Mouse (Mus musculus) adrenal gland, adult 2 months (tissue): Measurements from ENCODE around the gene Ralgps1. TPM values are rescaled to one million over a fixed set of nuclear protein-coding genes. Genes with fewer than 3 reads are reported as not detected.
"Not testable (repeated sequence)": the region's sequence is repeated elsewhere in the genome, so short reads cannot be mapped to it uniquely, and the experiment has no call there.

Source experiments
- DNase-seq: peaks from one replicate; pipeline ENCODE4 v3.0.0; 2021
- polyA plus RNA-seq: library from polyadenylated mRNA; depleted of rRNA; stranded (reverse); fragments of >200 nt; gene quantifications from 2 replicates; pipeline ENCODE4 v1.2.3, GENCODE M21; 2012
- total RNA-seq, 2 experiments: library from RNA; stranded (reverse); gene quantifications; 2 replicates each; pipeline ENCODE4 v1.2.3; 2021

Ralgps1 gene
- total and polyA plus RNA-seq, 3 experiments, result 2.8 to 5.1 (median 4.2) TPM

DNA sequence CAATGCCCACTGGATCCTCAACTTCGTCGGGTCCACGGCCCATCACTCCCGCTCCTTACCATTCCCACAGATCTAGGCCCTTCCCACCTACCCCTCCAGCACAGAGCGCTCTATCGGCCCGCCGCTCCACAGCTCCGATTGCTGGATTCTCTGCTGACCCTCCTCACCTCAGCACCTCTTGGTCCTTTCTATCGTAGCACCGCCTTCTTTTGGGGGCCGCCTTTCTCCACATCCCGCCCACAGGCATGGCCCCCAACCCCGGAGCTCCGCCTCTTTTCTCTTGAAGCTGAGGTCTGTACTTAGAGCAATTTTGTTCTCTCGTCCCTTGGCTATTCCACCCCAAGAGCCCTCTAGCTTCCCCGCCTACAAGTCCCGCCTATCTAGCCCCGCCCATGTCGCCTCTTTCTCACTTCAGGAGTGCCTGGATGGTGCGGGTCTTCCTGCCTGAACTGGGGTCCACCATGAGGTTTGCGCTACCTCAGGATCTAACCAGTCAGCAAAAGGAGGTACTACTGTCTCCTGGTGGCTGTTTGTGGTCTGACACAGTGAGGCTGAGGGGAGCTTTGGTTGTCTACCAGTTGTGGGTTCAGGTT is 239.7 kb downstream of the Ralgps1 start, which contains the start of gene Garnl3:
Gene Garnl3 (minus strand): TSS at position 155 of the 593 bp plus-strand sequence.
- DNase-seq, result peak; percentile 71

DNA sequence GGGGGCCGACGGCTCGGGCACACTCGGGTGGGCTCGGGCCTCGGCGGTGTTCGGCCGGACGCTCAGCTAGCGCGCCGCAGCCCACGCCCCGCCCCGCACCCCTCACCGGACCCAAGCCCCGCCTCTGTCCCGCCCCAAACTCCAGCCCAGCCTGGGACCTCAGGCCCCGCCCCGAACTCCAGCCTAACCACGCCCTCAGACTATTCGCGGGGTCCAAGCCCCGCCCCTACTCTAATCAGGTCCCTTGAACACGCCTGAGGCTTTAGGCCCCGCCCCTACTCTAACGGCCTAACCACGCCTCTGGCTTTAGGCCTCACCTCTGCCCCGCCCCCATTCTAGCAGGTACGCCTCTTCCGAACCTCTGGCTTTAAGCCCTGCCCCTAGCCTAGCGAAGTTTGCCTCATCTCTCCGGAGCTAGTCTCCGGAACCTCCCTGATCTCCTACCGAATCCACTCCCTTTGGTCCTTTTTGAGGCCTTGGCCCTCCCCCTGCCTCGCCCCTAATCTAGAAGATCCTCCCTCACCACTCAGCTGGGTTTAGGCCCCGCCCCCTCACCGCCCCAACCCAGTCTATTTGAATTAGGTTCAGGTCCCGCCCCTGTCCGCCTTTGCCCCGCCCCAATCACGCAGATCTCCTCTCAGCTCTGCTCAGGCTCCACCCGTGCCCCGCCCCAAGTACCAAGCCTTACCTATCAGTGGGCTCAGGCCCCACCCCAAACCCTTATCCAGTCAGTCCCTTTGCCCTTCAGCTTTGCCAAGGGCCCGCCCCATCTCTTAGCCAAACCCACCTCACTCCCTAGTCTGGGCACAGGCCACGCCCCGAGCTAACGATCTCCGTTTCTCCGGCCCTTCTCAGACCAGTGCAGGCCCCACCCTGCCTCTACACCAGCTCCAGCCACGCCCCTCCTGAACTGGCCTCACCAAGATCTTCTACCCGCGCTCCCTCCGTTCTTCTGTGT is 240.5 kb downstream of the Ralgps1 start:
- DNase-seq, result peak; percentile 99

DNA sequence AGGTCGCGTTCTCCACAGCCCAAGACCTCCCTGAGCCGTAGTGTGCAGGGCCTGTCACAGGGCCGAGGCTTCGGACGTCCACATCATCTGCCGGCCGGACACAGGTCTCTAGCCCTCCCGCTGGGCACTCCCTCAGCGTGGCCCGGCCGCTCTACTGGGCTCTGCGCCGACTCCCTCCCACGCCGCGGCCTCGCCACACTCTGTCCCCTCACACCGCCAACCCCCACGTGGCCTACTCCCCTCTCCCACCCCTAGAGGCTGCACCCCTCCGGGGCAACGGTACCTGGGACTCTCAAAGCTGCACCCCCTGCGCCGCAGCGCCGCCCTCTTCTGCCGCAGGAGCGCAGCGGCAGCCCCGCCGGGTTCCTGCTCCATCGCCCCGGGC is 241.2 kb downstream of the Ralgps1 start:
- no peak for DNase-seq

DNA sequence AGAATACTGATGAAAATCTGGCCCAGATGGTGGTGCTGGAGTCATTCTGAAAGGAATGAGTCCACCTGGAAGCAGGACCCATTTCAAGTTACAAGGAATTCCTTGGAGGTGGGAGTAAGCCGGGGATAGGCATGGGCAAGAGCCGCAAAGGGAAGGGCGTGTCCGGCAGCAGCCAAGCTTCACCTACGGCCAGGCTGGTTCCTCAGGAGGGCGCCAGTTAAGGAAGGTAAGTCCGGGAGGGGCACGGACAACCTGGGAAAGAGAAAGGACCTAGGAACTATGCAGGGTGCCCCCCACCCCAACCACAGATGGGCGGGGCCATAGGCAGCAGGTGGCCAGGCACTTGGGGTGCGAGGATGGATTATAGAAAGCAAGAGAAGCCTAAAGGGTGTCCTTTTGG is 241.6 kb downstream of the Ralgps1 start:
- no peak for DNase-seq

DNA sequence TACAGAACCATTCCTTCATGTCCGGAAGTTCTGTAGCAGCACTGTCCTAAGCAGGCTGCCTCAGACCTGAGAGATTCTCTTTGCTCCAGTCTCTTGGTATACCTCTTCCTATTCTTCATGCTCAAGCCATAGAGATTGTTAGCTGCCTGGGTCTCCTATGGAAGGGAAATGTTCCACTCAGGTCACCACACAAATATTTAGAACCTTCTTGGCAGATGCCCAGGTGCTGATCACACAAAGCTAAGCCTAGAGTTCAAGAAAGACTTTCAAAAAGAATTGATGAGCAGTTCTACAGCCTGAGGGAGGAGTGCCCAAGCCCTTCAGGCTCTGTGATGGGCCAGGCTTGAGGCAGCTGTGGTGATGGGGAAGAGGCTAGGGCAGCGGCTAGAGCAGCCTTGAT is 242.3 kb downstream of the Ralgps1 start:
- DNase-seq, result no peak

DNA sequence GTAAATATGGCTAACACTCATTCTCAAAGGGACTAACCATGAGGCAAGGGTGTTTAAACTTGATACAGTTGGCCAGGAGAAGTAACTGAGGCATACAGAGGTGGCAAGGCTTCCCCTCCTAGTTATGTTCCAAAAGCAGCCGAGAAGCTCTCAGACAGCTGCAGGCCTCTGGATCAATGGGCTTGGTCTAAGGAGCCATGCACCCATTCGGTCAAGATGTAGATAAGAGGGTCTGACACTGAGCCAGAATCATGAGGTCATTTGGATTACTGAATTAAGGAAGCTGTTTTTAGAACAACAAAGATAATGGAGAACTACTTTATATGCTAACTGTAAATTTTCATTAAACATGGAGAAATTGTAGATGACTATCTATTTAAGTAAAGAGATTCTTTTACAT is 244.0 kb downstream of the Ralgps1 start:
- no peak for DNase-seq

DNA sequence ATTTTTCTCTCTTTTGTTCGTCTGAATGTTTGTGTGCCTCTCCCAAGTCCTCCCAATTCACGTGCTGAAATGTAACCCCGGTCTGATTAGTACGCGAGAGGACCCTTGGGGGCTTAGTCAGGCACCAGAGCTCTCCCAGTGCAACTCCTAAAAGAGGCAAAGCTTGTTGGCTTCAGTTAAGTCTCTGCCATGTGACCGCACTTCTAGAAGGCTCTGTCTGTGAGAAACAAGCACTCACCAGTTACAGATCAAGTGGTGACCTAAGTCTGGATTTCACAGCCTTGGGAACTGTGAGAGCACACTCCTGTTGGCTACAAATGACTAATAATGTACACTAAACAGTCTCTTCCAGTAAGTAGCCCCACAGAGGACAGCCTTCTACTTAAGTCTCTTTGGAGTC is 248.4 kb downstream of the Ralgps1 start:
- no peak for DNase-seq

DNA sequence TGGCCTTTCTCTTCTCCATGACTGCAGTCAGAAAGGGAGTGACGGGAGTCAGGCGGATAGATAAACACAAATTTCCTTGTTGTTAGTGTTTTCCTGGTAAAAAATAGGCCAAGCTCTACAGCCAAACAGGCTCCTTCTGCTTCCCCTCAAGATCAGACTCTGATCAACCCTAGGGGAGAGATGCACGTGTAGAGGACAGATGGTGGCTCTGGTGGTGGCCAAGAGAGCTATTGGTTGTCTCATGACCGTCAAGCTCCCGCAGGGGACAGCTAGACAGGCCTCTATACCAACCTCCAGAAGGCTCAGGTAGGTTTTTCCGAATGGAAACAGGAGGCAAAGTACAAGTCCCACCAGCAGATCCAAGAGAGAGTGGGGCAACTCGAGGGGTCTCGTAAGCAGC is 270.8 kb downstream of the Ralgps1 start:
- DNase-seq, result no peak

DNA sequence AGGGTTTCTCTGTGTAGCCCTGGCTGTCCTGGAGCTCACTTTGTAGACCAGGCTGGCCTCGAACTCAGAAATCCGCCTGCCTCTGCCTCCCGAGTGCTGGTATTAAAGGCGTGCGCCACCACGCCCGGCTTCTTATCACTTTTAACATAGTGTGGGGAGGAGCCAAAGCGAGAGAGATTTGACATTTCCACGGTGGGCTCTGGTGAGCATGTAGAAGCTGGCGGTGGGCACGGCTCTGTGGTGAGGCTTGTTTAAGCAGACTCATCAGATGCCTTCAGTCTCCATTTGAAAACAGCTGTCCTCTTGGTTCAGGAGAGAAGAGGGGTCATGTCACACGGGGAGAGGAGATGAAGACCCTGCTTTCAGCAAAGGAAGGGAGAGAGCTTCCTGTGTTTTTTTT is 274.0 kb downstream of the Ralgps1 start:
- not testable (repeated sequence) for DNase-seq

DNA sequence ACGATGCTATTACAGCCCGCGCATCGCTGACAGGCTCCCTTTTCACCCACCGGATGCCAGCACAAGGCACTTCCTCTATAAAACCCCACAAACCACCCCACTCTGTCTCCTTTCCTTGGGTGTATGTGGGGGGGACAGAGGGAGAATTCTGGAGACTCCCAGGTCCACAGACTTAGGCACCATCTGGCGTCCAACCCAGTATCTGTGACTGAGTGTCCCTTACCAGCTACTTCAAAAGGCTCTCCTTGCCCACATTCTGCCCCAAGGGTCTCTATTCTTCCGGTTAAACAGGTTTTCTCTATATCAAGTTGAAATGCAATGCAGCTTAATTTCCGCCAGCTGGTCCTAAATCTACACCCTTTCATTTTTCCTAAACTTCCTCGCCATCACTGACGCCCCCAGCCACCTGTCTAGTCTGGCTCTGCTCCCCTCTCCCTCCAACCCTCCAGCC is 276.0 kb downstream of the Ralgps1 start:
- no peak for DNase-seq

DNA sequence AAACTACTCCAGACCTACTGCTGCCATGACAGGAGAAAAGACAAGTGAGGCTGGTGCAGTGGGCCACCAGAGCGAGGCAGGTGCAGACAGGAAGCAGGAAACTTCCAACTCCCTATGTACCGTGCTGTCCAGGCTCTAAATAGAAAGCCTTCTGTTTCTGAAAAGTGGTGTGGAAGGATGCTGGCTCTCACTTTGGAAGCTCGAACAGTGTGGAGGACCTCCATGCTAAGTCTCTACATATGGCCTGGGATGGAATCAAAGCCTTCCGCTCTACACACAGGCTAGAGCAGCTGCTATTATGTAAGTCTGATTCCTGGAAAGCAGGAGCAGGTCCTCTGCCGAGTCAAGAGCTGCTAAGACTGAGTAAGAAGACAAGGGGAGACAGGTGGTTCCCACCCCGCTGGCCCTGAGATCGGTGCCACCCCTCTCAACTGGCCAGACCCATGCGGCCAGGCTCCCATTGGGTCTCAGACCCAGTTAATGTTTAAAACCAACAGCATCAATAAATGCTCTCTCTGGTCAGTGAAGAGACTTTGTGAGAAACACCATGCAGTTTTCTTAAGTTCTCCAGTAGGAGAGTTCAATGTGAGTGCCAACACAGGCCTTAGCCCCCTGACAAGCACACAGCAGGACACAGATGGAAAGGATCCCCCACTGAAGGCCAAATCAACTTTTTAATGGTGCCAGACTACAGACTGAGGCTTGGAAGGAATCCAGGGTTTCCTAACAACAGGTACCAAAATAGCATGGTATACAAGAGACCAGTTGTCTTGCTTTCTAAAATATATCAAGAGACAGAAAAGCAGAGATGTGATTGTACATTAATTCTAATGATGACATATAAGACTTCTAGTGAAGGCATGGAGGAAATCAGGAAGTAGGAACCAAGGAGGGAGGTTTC is 280.4 kb downstream of the Ralgps1 start:
- DNase-seq, result no peak

DNA sequence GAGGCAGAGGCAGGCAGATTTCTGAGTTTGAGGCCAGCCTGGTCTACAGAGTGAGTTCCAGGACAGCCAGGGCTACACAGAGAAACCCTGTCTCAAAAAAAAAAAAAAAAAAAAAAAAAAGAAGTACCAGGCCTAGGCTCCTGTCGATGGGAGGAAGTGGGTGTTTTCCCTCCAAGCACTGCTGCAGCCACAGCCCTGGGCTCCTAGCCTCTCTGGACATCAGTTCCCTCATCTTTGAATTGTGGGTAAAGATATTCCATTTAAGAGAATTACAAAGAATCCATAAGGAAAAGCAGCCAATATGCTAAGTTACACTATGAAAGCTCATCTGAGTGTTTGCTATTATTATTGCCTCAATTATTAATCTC is 281.3 kb downstream of the Ralgps1 start:
- DNase-seq, result not testable (repeated sequence)

DNA sequence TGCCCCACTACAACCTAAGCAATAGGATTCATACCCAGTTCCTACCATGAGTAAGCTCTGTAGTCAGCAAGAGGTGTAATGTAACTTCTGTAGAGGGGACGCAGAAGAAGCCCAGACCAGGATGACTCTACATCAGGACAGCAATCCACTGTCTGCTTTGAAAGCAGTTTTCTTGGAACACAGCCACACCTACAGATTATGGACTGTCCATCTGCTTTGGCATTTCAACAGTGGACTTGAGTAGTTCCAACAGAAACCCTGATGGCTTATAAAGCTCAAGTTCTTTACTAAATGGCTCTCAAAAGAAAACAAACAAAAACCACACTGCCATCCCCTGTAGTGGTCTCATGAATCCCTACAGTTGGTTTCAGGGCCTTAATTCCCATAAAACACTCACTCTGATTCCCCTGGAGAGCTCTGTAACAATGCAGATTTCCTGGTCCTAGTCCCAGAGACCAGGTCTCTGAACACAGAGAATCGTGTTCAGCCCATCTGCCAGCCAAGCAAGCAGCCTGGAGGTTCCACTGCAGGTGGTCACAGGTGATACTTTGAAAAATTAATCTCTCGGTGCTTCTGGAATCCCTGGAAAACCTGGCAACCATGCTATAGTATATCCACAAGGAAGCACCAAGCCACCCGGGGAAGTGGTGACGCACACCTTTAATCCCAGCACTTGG is 281.8 kb downstream of the Ralgps1 start:
- DNase-seq, result no peak

DNA sequence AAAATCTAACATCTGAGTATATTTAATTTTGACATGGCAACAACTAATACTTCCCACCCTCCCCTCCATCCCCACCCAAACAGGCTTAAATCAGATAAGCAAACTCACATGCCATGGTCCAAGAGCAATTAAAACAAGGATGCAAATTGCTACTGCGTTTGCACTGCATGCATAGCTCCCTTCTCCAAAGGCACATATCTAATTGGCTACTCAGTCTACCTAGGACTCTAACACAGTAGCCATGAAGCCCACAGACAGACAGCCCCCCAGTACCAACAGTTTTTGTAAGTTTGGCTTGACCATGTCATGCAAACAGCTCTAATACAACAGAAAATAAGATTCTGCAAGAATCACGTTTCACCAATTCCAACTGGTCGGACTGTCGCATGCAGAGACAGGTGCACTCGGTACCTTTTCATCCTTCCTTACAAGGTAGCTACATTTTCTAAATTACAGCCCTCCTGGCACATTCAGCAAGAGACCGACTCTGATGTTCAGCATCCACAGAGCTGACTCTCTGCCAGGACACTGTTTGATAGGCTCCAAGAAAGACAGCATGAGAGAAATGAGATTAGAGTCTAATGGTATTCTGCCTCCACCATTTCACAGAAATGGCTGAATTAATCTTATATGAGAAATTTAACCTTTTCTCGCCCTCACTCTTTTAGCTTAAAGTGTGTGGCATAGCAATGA is 284.5 kb downstream of the Ralgps1 start:
- DNase-seq, result no peak

DNA sequence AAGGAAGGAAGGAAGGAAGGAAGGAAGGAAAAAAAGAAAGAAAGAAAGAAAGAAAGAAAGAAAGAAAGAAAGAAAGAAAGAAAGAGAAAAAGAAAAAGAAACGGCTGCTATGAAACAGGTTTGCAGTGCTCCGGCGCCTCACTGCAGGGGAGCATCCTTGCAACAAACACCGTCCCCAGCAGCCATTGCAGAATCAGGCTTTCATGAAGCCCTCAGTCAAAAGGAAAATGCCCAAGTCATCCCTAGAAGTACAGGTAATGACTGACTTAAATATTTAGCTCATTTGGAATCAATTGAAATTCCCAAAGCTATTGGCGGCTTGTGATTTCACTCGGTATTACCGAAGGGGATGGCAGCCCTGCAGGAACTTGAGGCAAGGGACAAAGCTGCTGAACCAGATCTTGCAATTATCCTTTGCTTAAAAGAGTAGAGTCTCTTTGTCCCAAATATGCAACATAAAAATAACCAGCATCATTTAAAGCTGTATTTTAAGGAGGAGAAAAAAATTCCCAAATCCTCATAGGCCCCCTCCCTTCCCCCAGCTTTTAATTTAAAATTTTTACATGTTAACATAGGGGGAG is 285.2 kb downstream of the Ralgps1 start:
- no peak for DNase-seq

DNA sequence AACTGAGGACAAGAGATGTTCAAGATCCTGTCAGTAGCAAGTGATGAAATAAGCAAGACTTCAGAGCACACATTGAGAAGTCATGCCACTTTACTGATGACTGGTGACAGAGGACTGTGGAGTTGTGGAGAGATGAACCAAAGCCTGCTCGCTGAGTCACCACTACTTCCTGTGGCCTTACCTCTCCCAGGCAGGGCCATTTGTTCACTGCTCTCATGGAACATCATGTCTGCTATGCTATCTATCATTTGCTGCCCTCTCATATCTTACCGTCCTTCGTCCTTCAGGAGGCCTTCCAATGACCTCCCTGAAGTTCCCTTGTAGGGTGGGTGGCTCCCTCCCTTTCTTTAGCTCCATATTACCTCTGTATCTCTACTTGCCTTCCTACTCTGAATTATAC is 287.1 kb downstream of the Ralgps1 start:
- DNase-seq, result peak; percentile 45
